Mouse (Mus musculus) erythroblast, embryonic 14.5 days (primary cell): ENCODE results near the gene Hivep3.

Experiments
- GATA1 ChIP-seq: IDR thresholded peaks from 2 replicates; pipeline ENCODE4 v1.6.1; 2012; ENCODE audit warnings: low read length, inconsistent platforms, mixed read lengths
- TAL1 ChIP-seq: IDR thresholded peaks from 3 replicates; pipeline ENCODE4 v1.6.1; 2012; ENCODE audit warnings: low read length, inconsistent platforms, mixed read lengths

DNA sequence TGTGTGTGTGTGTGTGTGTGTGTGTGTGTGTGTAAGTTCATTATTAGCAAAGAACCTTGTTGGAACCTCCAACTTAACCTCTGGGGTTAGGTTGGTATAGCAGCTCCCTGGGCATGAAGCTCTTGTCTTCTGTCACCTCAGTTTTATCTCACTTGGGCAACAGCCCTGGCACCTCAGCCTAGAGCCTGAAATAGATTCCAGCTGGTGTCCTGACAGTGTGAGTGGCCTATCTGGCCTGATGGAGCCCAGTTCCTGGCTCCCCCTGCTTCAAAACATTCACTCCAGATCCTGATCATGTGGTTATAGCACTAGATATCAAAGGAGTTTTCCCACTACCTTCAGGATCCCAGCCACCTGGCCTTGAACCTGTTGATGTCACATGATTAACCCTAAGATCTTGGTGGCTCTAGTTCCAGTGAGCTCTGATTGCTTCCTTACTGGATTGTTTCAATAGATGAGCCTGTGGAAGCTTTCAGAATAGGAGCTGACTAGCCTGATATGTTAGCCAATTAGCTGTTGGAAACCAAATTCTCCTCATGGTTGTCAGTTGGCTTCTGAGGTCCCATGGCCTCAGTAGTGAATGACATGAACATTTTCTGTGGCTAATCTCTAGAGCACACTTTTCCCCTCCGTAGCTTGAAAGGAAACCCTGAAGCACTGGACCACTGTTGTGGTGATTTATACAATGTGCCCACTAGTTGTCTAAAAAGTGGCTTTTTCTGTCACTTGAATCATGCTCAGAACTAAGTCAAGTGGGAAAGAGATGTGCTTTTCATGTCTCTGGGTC, 358.6 kb downstream of the Hivep3 start:
- TF ChIP-seq TAL1 = no peak
- TF ChIP-seq GATA1 = no peak
